Mouse (Mus musculus): Measurements from ENCODE around the gene Tmem54.

GRCm38 (mm10) chr4:129158549-129158948, 53.2 kb downstream of the Tmem54 start:
- TF ChIP-seq GATA1 (IDR thresholded peaks at IDR 0.05; ENCODE audit: low read length) = no peak
- no peak for TF ChIP-seq TAL1 (IDR thresholded peaks at IDR 0.05; ENCODE audit: low read length)

All from erythroblast, embryonic 14.5 days (primary cell).